Mouse (Mus musculus) kidney, postnatal 0 days (tissue): ENCODE data around the gene Ccs. TPM values are rescaled to one million over a fixed set of nuclear protein-coding genes. Genes with fewer than 3 reads are reported as not detected.
A peak's percentile ranks its signal among the peaks of the same experiment; 100 is the strongest.
"Not testable (repeated sequence)": the region's sequence is repeated elsewhere in the genome, so short reads cannot be mapped to it uniquely, and the experiment has no call there.

Experiments
- ATAC-seq: fragments of 200-750 bp; cut with Nextera tagmentation; replicated peaks from 2 replicates; pipeline ENCODE4 v1.8.0; 2017; ENCODE audit warnings: low read depth, moderate number of reproducible peaks, moderate TSS enrichment, moderate library complexity; ENCODE audit not compliant: low FRiP score
- DNase-seq: peaks from one replicate; pipeline ENCODE4 v3.0.0-alpha.2; 2016; ENCODE audit warnings: low spot score
- H3K27ac ChIP-seq: fragments of 300-500 bp; sonication (generic); 2 replicates; pipeline ENCODE4 v1.5.1; 2014; ENCODE audit warnings: mild to moderate bottlenecking
- H3K27me3 ChIP-seq: fragments of 300-500 bp; sonication (generic); 2 replicates; pipeline ENCODE4 v1.6.1; 2014; ENCODE audit warnings: low read length, mixed read lengths; ENCODE audit not compliant: insufficient read depth
- H3K36me3 ChIP-seq: fragments of 300-500 bp; sonication (generic); 2 replicates; pipeline ENCODE4 v1.6.1; 2014; ENCODE audit warnings: low read length, mixed read lengths; ENCODE audit not compliant: insufficient read depth
- H3K4me1 ChIP-seq: fragments of 300-500 bp; sonication (generic); replicated peaks from 2 replicates; pipeline ENCODE4 v1.6.1; 2014; ENCODE audit warnings: antibody characterized with exemption, low read length, mixed read lengths; ENCODE audit not compliant: insufficient read depth
- H3K4me2 ChIP-seq: fragments of 300-500 bp; sonication (generic); 2 replicates; pipeline ENCODE4 v1.6.1; 2014; ENCODE audit warnings: mild to moderate bottlenecking, low read length, moderate library complexity, mixed read lengths
- H3K4me3 ChIP-seq: fragments of 300-500 bp; sonication (generic); replicated peaks from 2 replicates; pipeline ENCODE4 v1.5.1; 2014; ENCODE audit warnings: low read depth, low read length
- H3K9ac ChIP-seq: fragments of 300-500 bp; sonication (generic); 2 replicates; pipeline ENCODE4 v1.6.1; 2014; ENCODE audit warnings: low read depth, low read length
- H3K9me3 ChIP-seq: fragments of 300-500 bp; sonication (generic); replicated peaks from 2 replicates; pipeline ENCODE4 v1.6.1; 2016; ENCODE audit warnings: low read length, inconsistent platforms, mixed read lengths
- CTCF ChIP-seq: IDR thresholded peaks from 2 replicates; pipeline ENCODE4 v1.5.1; 2016; ENCODE audit warnings: antibody characterized with exemption, low read depth, mild to moderate bottlenecking, moderate library complexity
- WGBS: fragments of 180-500 bp; shearing (Covaris S2); extraction: QIAGEN DNeasy Blood & Tissue Kit; methylation state at CpG from one replicate; pipeline ENCODE4 v1.1.7; 2014; 5-methylcytosine and 5-hydroxymethylcytosine counted together
- polyA plus RNA-seq: library from polyadenylated mRNA; unstranded; fragments of >200 nt; fragmentation: Nextera tagmentation; extraction: Ambion mirVana; gene quantifications from 2 replicates; pipeline ENCODE4 v1.2.1, GENCODE M21; 2015

Ccs gene
- polyA plus RNA-seq, 1 experiment from 2014 or later: 72.9 TPM

GRCm38 (mm10) chr19:4876241-4876640 lies 37.1 kb upstream of the Ccs start:
- DNase-seq: no peak
- Histone ChIP-seq H3K4me2 (no peak overlapping the region), H3K9me3 (no peaks in the 10 kb centered on the region), H3K27me3 (no peaks in the 10 kb centered on the region), H3K27ac (no peak overlapping the region), H3K9ac (no peak overlapping the region), H3K4me3 (no peak overlapping the region), H3K4me1 (peaks cover 5% of the 10 kb centered on the region; the same call in 1 of the 2 replicates), H3K36me3 (peaks cover 4% of the 10 kb centered on the region; the same call in 1 of the 2 replicates)
- WGBS: 37% methylated on average over 4 of the region's 4 CpGs
- no peak for ATAC-seq
- no peak for TF ChIP-seq CTCF

- whole genome bisulfite sequencing: 79% methylated on average over 1 of the region's 1 CpGs
- not testable (repeated sequence) for DNase-seq
These were observed 35.5 kb upstream of the Ccs start for GRCm38 (mm10) chr19:4874613-4875012.

GRCm38 (mm10) chr19:4865147-4865546 lies 26.0 kb upstream of the Ccs start:
- H3K4me2 ChIP-seq: peak overlapping the region; percentile 23
- peak; percentile 60 for DNase-seq

More at GRCm38 (mm10) chr19:4874613-4875012, 35.5 kb upstream of the Ccs start:
- not testable (repeated sequence) for H3K4me3 ChIP-seq, H3K36me3 ChIP-seq, ATAC-seq, H3K27me3 ChIP-seq, H3K4me1 ChIP-seq, H3K4me2 ChIP-seq, H3K27ac ChIP-seq, H3K9me3 ChIP-seq, H3K9ac ChIP-seq

DNA sequence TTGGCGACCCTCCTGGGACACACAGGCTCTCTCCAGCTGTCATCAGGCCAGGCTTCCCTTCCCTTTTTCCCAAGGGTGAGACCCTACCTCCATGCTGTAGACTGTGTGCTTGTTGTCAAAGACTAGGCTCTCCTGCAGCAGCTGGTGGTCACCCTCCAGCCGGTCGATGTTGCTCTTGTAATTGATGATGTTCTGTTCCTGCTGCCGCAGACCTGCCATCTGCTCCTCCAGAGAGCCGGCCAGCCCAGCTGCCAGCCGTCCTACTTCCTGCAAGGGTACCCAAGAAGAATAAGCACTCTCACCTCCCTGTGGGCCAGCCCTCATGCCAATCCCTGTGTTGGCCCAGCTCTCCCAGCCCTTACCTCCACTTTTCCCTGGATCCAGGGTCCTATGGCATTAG lies 23.9 kb upstream of the Ccs start:
- 71% methylated on average over 6 of the region's 6 CpGs for WGBS
- no peaks in the 10 kb centered on the region for H3K27me3 ChIP-seq
- DNase-seq (no peak), ATAC-seq (no peak)
- H3K4me2 ChIP-seq: no peak overlapping the region
- H3K4me1 ChIP-seq: 0 out of 2 replicates have a peak, but pooled peaks cover 6% of the 10 kb centered on the region
- H3K9me3 ChIP-seq: no peaks in the 10 kb centered on the region
- H3K27ac ChIP-seq: no peak overlapping the region
- H3K4me3 ChIP-seq: no peak overlapping the region
- H3K9ac ChIP-seq: no peak overlapping the region
- no peak for TF ChIP-seq CTCF
- no peaks in the 10 kb centered on the region for H3K36me3 ChIP-seq

More at GRCm38 (mm10) chr19:4865147-4865546, 26.0 kb upstream of the Ccs start:
- ATAC-seq: peak; percentile 57; the same call in 1 of the 2 replicates
- H3K4me1 ChIP-seq: 0 out of 2 replicates have a peak, but pooled peaks cover 6% of the 10 kb centered on the region
- no peaks in the 10 kb centered on the region for H3K27me3 ChIP-seq
- H3K9ac ChIP-seq: no peak overlapping the region
- no peak overlapping the region for H3K4me3 ChIP-seq
- H3K9me3 ChIP-seq: no peaks in the 10 kb centered on the region
- no peak for TF ChIP-seq CTCF
- 6% methylated on average over 17 of the region's 17 CpGs for WGBS
- no peaks in the 10 kb centered on the region for H3K36me3 ChIP-seq
- no peak overlapping the region for H3K27ac ChIP-seq

DNA sequence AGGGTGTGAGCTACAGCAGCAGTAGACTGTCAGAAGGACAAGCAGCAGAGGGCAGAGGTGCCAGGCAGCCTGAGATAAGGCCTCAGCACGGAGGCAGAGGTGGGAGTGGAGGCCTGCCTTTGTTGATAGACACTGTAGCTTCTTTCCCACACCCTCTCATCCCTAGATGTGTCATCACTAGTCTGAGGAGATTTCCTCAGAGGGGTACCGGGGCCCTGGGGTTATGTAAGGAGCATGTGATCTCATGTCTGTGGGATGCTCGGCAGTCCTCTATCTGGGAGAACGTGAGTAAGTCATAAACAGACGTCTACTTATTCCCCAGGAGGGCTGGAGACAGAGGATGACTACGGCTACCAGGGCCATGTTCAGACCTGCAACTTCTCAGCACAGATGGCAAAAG lies 19.9 kb upstream of the Ccs start:
- no peak for TF ChIP-seq CTCF
- Histone ChIP-seq H3K27me3 (no peaks in the 10 kb centered on the region), H3K27ac (no peak overlapping the region), H3K4me2 (no peak overlapping the region), H3K9ac (no peak overlapping the region), H3K4me3 (no peak overlapping the region), H3K4me1 (no peaks in the 10 kb centered on the region), H3K9me3 (no peaks in the 10 kb centered on the region), H3K36me3 (no peaks in the 10 kb centered on the region)
- ATAC-seq (no peak), DNase-seq (no peak)
- 71% methylated on average over 6 of the region's 6 CpGs for WGBS

DNA sequence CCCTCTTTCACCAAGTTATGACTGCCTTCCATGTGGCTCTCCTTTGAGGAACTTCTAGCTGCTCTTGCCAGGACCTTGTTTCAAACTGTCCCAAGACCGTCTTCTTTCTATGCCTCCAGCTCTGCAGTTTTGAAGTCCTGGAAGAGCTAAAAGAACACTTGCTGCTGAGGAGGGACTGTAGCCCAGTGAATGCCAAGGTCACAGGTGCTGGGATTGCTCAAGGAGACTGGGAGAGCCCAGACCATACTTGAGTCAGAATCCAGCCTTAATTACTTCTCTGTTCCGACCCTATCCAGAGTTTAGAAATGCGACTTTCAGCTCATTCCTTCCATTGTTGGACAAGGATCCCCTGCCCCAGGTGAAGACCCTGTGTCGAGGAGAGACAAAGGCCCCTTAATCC lies 16.8 kb upstream of the Ccs start:
- Histone ChIP-seq H3K4me1 (no peaks in the 10 kb centered on the region), H3K9ac (no peak overlapping the region), H3K9me3 (no peaks in the 10 kb centered on the region), H3K27me3 (no peaks in the 10 kb centered on the region), H3K36me3 (no peaks in the 10 kb centered on the region), H3K27ac (no peak overlapping the region), H3K4me2 (peak overlapping the region; percentile 97), H3K4me3 (no peak overlapping the region)
- no peak for ATAC-seq
- WGBS: 82% methylated on average over 4 of the region's 4 CpGs
- DNase-seq: no peak
- TF ChIP-seq CTCF: no peak

- Histone ChIP-seq H3K9me3 (no peaks in the 10 kb centered on the region), H3K4me2 (peak overlapping the region; percentile 97), H3K27ac (no peak overlapping the region), H3K27me3 (no peaks in the 10 kb centered on the region), H3K4me1 (no peaks in the 10 kb centered on the region), H3K9ac (peak overlapping the region; percentile 63), H3K4me3 (peak overlapping the region; percentile 58), H3K36me3 (no peaks in the 10 kb centered on the region)
- TF ChIP-seq CTCF: no peak
- WGBS: 2% methylated on average over 14 of the region's 14 CpGs
- ATAC-seq (no peak; the same call in none of the 2 replicates), DNase-seq (peak; percentile 12)
These were observed 16.3 kb upstream of the Ccs start for GRCm38 (mm10) chr19:4855470-4855820.
